Comparison of ENCODE assay signal across 9 mouse cellular contexts in genomic region chr10:100742065-100742464, GRCm38 (mm10).
DNase-seq lines count a peak whose midpoint lies in the region; ATAC-seq lines count a peak whose summit lies in the region.
"Had no signal": no experiment of that assay in that cellular context is flagged by ENCODE, and none has a peak within 500 bp of the region (broad histone marks: within the 10 kb centered on the region; RNA-seq: fewer than 3 reads in every experiment).

No protein-coding gene starts in this region.

- H3K4me2 ChIP-seq in embryonic facial prominence, embryonic 14.5 days (ENCODE audit: low read depth, low read length), result peak overlapping the region; percentile 20; the same call in 1 of the 2 replicates
- H3K4me2 ChIP-seq: neural tube, embryonic 13.5 days had no signal

- DNase-seq in ES-CJ7 (ENCODE audit: low read depth, low spot score), result peak; percentile 57
- DNase-seq in adrenal gland, postnatal 14 days, result peak; percentile 62
- DNase-seq in embryonic facial prominence, embryonic 14.5 days (ENCODE audit: low spot score), result peak; percentile 79
- DNase-seq in heart, postnatal 36 days, result peak; percentile 12 to 43
- peak; percentile 64 to 83 for DNase-seq in layer of hippocampus, postnatal 25 days (ENCODE audit: extremely low spot score in 1 of 2, low spot score in 1 of 2)
- DNase-seq in right cerebral cortex, postnatal 25 days, result peak; percentile 56

- H3K9me3 ChIP-seq in embryonic facial prominence, embryonic 14.5 days (ENCODE audit: control insufficient read depth, low read length), result no peaks in the 10 kb centered on the region
- H3K9me3 ChIP-seq: neural tube, embryonic 13.5 days had no signal

- WGBS in embryonic facial prominence, embryonic 14.5 days, result 8% methylated on average over 7 of the region's 7 CpGs

- no peaks in the 10 kb centered on the region for H3K4me1 ChIP-seq in embryonic facial prominence, embryonic 14.5 days (ENCODE audit: control insufficient read depth, insufficient read depth, low read length)

- H3K27ac ChIP-seq in embryonic facial prominence, embryonic 14.5 days (replicated peaks; ENCODE audit: low read depth, low read length), result no peak overlapping the region
- H3K27ac ChIP-seq: neural tube, embryonic 13.5 days had no signal

- ATAC-seq in embryonic facial prominence, embryonic 14.5 days (ENCODE audit: low read depth), result peak; percentile 63; the same call in 1 of the 2 replicates
- ATAC-seq in megakaryocyte, adult 5-6 weeks (ENCODE audit: poor library complexity, severe bottlenecking), result peak; percentile 69
- no peak for ATAC-seq in monocyte, adult 5-6 weeks (replicated peaks; ENCODE audit: insufficient number of reproducible peaks, low FRiP score, low TSS enrichment, poor library complexity, severe bottlenecking)

- H3K4me3 ChIP-seq in embryonic facial prominence, embryonic 14.5 days (ENCODE audit: low read depth, low read length), result peak overlapping the region; percentile 23; the same call in 1 of the 2 replicates
- H3K4me3 ChIP-seq: neural tube, embryonic 13.5 days had no signal

- no peaks in the 10 kb centered on the region for H3K27me3 ChIP-seq in embryonic facial prominence, embryonic 14.5 days (replicated peaks; ENCODE audit: control insufficient read depth, insufficient read depth, low read length)
- H3K27me3 ChIP-seq: neural tube, embryonic 13.5 days had no signal

- no peak overlapping the region for H3K9ac ChIP-seq in embryonic facial prominence, embryonic 14.5 days (ENCODE audit: low read depth, low read length)
- H3K9ac ChIP-seq: neural tube, embryonic 13.5 days had no signal

- intact Hi-C loops in heart, postnatal 36 days (cut with DNase I), result no loop called here

- no peaks in the 10 kb centered on the region for H3K36me3 ChIP-seq in embryonic facial prominence, embryonic 14.5 days (ENCODE audit: control insufficient read depth, insufficient read depth, low read length)
- H3K36me3 ChIP-seq: neural tube, embryonic 13.5 days had no signal

Comparison
In these comparisons a context has a peak if more than half of its experiments do, and no peak if none do; other contexts are left out.
1. DNase-seq: peak in every context shown above with its lines; median percentile 79 in embryonic facial prominence, embryonic 14.5 days; 74 in layer of hippocampus, postnatal 25 days; 62 in adrenal gland, postnatal 14 days; 57 in ES-CJ7; 56 in right cerebral cortex, postnatal 25 days; 28 in heart, postnatal 36 days.